Mouse (Mus musculus): ENCODE data around the gene Cd274.

Cd274 gene

GRCm38 (mm10) chr19:29366969-29367622 is at the start of gene Cd274, which contains the start of gene Plgrkt:
Cd274 (plus strand) TSS chr19:29367455.
Plgrkt (minus strand) TSS chr19:29367390.
- peak; percentile 96 for DNase-seq

GRCm38 (mm10) chr19:29323416-29324049 is 43.7 kb upstream of the Cd274 start:
- no peak for DNase-seq

GRCm38 (mm10) chr19:29325053-29325851 is 42.0 kb upstream of the Cd274 start, which contains the start of gene Insl6:
Insl6 (minus strand) TSS chr19:29325356.
- peak; percentile 74 for DNase-seq

- DNase-seq, result no peak
These were observed 41.4 kb upstream of the Cd274 start for GRCm38 (mm10) chr19:29325852-29326180.

- no peak for DNase-seq
These were observed 40.9 kb upstream of the Cd274 start for GRCm38 (mm10) chr19:29326396-29326795.

- no peak for DNase-seq
These were observed 40.3 kb upstream of the Cd274 start for GRCm38 (mm10) chr19:29326822-29327552.

- DNase-seq, result no peak
These were observed 33.0 kb upstream of the Cd274 start, which contains the start of gene Rln1 for GRCm38 (mm10) chr19:29334068-29334745. Rln1 (minus strand) TSS chr19:29334670.

GRCm38 (mm10) chr19:29336624-29337023 is 30.6 kb upstream of the Cd274 start:
- DNase-seq, result no peak

- DNase-seq, result no peak
These were observed 26.2 kb upstream of the Cd274 start for GRCm38 (mm10) chr19:29341029-29341428.

- no peak for DNase-seq
These were observed 25.0 kb upstream of the Cd274 start for GRCm38 (mm10) chr19:29342281-29342680.

GRCm38 (mm10) chr19:29344868-29345267 is 22.4 kb upstream of the Cd274 start:
- DNase-seq, result no peak

- DNase-seq, result no peak
These were observed 21.6 kb upstream of the Cd274 start for GRCm38 (mm10) chr19:29345636-29346035.

- no peak for DNase-seq
These were observed 16.3 kb upstream of the Cd274 start for GRCm38 (mm10) chr19:29350991-29351390.

- peak; percentile 93 for DNase-seq
These were observed 12.1 kb upstream of the Cd274 start for GRCm38 (mm10) chr19:29354895-29355877.

- DNase-seq, result no peak
These were observed 11.0 kb upstream of the Cd274 start for GRCm38 (mm10) chr19:29356281-29356680.

- no peak for DNase-seq
These were observed 7.0 kb upstream of the Cd274 start for GRCm38 (mm10) chr19:29360251-29360650.

- DNase-seq, result peak; percentile 96
These were observed 5.7 kb upstream of the Cd274 start for GRCm38 (mm10) chr19:29361468-29362130.

GRCm38 (mm10) chr19:29362173-29362930 is 4.9 kb upstream of the Cd274 start:
- DNase-seq, result no peak

GRCm38 (mm10) chr19:29363557-29363956 is 3.7 kb upstream of the Cd274 start:
- no peak for DNase-seq

GRCm38 (mm10) chr19:29364076-29364475 is 3.2 kb upstream of the Cd274 start:
- DNase-seq, result peak; percentile 37
